Mouse (Mus musculus): ENCODE data around the gene Copb1.

Gene Copb1

GRCm38 (mm10) chr7:114169381-114169780, 85.1 kb downstream of the Copb1 start:
- no peak for DNase-seq (ENCODE audit: low spot score in 2 of 2)

All from right cerebral cortex, adult 2 months (tissue).